9 mouse cellular contexts compared by ENCODE assay signal in genomic region chr1:132416943-132417290, GRCm38 (mm10). TPM values are rescaled to one million over a fixed set of nuclear protein-coding genes. Genes with fewer than 3 reads are reported as not detected.
A peak's percentile ranks its signal among the peaks of the same experiment; 100 is the strongest.
DNase-seq lines count a peak whose midpoint lies in the region; ATAC-seq and TF ChIP-seq lines count a peak whose summit lies in the region.
"Had no signal": no experiment of that assay in that cellular context is flagged by ENCODE, and none has a peak within 500 bp of the region (broad histone marks: within the 10 kb centered on the region; RNA-seq: fewer than 3 reads in every experiment).

No protein-coding gene starts in this region.

- TF ChIP-seq POLR2A in kidney, adult 2 months (IDR thresholded peaks at IDR 0.05; ENCODE audit: low read depth, low read length), result no peak
- TF ChIP-seq POLR2A in bone marrow macrophage, adult 2 months (IDR thresholded peaks at IDR 0.05; ENCODE audit: borderline replicate concordance, low read depth, low read length), result no peak

- no peaks in the 10 kb centered on the region for H3K9me3 ChIP-seq in hindbrain, embryonic 13.5 days
- H3K9me3 ChIP-seq in midbrain, embryonic 11.5 days (ENCODE audit: control insufficient read depth, low read length), result no peaks in the 10 kb centered on the region

- no peaks in the 10 kb centered on the region for H3K27me3 ChIP-seq in kidney, adult 2 months (replicated peaks; ENCODE audit: control insufficient read depth, insufficient read depth, low read length)
- no peaks in the 10 kb centered on the region for H3K27me3 ChIP-seq in hindbrain, embryonic 13.5 days
- H3K27me3 ChIP-seq in midbrain, embryonic 11.5 days (ENCODE audit: control insufficient read depth, insufficient read depth, low read length), result no peaks in the 10 kb centered on the region
- H3K27me3 ChIP-seq: Patski had no signal

- H3K4me1 ChIP-seq in kidney, adult 2 months (ENCODE audit: control insufficient read depth, insufficient read depth, low read length), result peaks cover 12% of the 10 kb centered on the region; the same call in 1 of the 2 replicates
- peaks cover 25% of the 10 kb centered on the region for H3K4me1 ChIP-seq in bone marrow macrophage, adult 2 months (ENCODE audit: control insufficient read depth, insufficient read depth, low read length)
- H3K4me1 ChIP-seq in hindbrain, embryonic 13.5 days (replicated peaks), result peaks cover 27% of the 10 kb centered on the region
- H3K4me1 ChIP-seq in midbrain, embryonic 11.5 days (ENCODE audit: control insufficient read depth, insufficient read depth, low read length), result peaks cover 13% of the 10 kb centered on the region; the same call in 1 of the 2 replicates

- DNase-seq in kidney, adult 2 months, result no peak
- no peak for DNase-seq in kidney, adult 18-20 months
- no peak for DNase-seq in midbrain, embryonic 11.5 days (ENCODE audit: low spot score, missing footprints)
- DNase-seq in layer of hippocampus, postnatal 36 days, result no peak
- DNase-seq in adrenal gland, adult 2 months, result no peak
- DNase-seq in kidney, postnatal 25 days, result no peak

- H3K4me3 ChIP-seq in kidney, adult 2 months (ENCODE audit: insufficient read depth, low read depth, low read length), result peak overlapping the region; percentile 80
- H3K4me3 ChIP-seq in bone marrow macrophage, adult 2 months (ENCODE audit: insufficient read depth, low read length), result peak overlapping the region; percentile 76
- peak overlapping the region; percentile 56 for H3K4me3 ChIP-seq in hindbrain, embryonic 13.5 days
- peak overlapping the region; percentile 68 for H3K4me3 ChIP-seq in midbrain, embryonic 11.5 days (ENCODE audit: low read depth, low read length)

- no peaks in the 10 kb centered on the region for H3K36me3 ChIP-seq in kidney, adult 2 months (ENCODE audit: control insufficient read depth, insufficient read depth, low read length)
- H3K36me3 ChIP-seq in hindbrain, embryonic 13.5 days, result no peaks in the 10 kb centered on the region
- no peaks in the 10 kb centered on the region for H3K36me3 ChIP-seq in midbrain, embryonic 11.5 days (ENCODE audit: control insufficient read depth, insufficient read depth, low read length)

- H3K27ac ChIP-seq in kidney, adult 2 months (ENCODE audit: insufficient read depth, low read depth, low read length), result peak overlapping the region; percentile 65
- no peak overlapping the region; the same call in 1 of the 2 replicates for H3K27ac ChIP-seq in bone marrow macrophage, adult 2 months (ENCODE audit: insufficient read depth, low read depth, low read length)
- H3K27ac ChIP-seq in hindbrain, embryonic 13.5 days, result peak overlapping the region; percentile 92
- peak overlapping the region; percentile 88 for H3K27ac ChIP-seq in midbrain, embryonic 11.5 days (ENCODE audit: low read depth, low read length)

- no peak for ATAC-seq in hindbrain, embryonic 13.5 days (ENCODE audit: low FRiP score)
- ATAC-seq in midbrain, embryonic 11.5 days (ENCODE audit: low FRiP score), result no peak

- peak overlapping the region; percentile 84 for H3K9ac ChIP-seq in hindbrain, embryonic 13.5 days
- peak overlapping the region; percentile 84 for H3K9ac ChIP-seq in midbrain, embryonic 11.5 days (ENCODE audit: low read length)

- peak overlapping the region; percentile 73 for H3K4me2 ChIP-seq in hindbrain, embryonic 13.5 days
- peak overlapping the region; percentile 84 for H3K4me2 ChIP-seq in midbrain, embryonic 11.5 days

- TF ChIP-seq CTCF in kidney, adult 2 months (conservative IDR thresholded peaks at IDR 0.05; ENCODE audit: insufficient read depth, insufficient read length, low read depth, low read length), result no peak
- no peak for TF ChIP-seq CTCF in bone marrow macrophage, adult 2 months (IDR thresholded peaks at IDR 0.05; ENCODE audit: low read depth, low read length)

- WGBS in kidney, adult 2 months, result 9% methylated on average over 6 of the region's 6 CpGs
- 21% methylated on average over 6 of the region's 6 CpGs for WGBS in hindbrain, embryonic 13.5 days
- 25% methylated on average over 6 of the region's 6 CpGs for WGBS in midbrain, embryonic 11.5 days

RNA-seq across cellular contexts. Expression of gene Dstyk, which starts 0.4 kb away (rescaled TPM):
- polyA plus RNA-seq in kidney, adult 2 months (2012; rRNA removed), result 13.0 and 13.9 TPM in 2 replicates
- polyA plus RNA-seq in bone marrow macrophage, adult 2 months (2012; ENCODE audit: insufficient read depth, insufficient read length, missing spikeins), result 24.1 and 26.8 TPM in 2 replicates
- polyA plus RNA-seq in hindbrain, embryonic 13.5 days (2015; fragmentation: Nextera tagmentation; extraction: Ambion mirVana), result 10.0 and 10.3 TPM in 2 replicates
- 11.6 and 13.0 TPM in 2 replicates for polyA plus RNA-seq in midbrain, embryonic 11.5 days (2014; fragmentation: Nextera tagmentation; extraction: Ambion mirVana)
- total RNA-seq in layer of hippocampus, postnatal 36 days (2021), result 10 to 100 TPM; 53.1 to 54.0 TPM
- 10 to 100 TPM; 19.9 to 23.7 TPM for total RNA-seq in adrenal gland, adult 2 months (2021)
- polyA plus RNA-seq in adrenal gland, adult 2 months (2012; rRNA removed), result 11.7 and 15.5 TPM in 2 replicates

RNA-seq across cellular contexts. Expression of gene Tmcc2, which starts 25.8 kb away (rescaled TPM):
- polyA plus RNA-seq in kidney, adult 2 months (2012; rRNA removed), result 6.0 and 6.3 TPM in 2 replicates
- polyA plus RNA-seq in bone marrow macrophage, adult 2 months (2012; ENCODE audit: insufficient read depth, insufficient read length, missing spikeins), result 9.3 and 11.2 TPM in 2 replicates
- 24.6 and 25.7 TPM in 2 replicates for polyA plus RNA-seq in hindbrain, embryonic 13.5 days (2015; fragmentation: Nextera tagmentation; extraction: Ambion mirVana)
- polyA plus RNA-seq in midbrain, embryonic 11.5 days (2014; fragmentation: Nextera tagmentation; extraction: Ambion mirVana), result 8.9 and 11.1 TPM in 2 replicates
- 100 to 1,000 TPM; 240 to 247 TPM for total RNA-seq in layer of hippocampus, postnatal 36 days (2021)
- 10 to 100 TPM in 1 of 2 experiments, 1 to 10 TPM in 1; 6.4 to 11.2 TPM for total RNA-seq in adrenal gland, adult 2 months (2021)
- polyA plus RNA-seq in adrenal gland, adult 2 months (2012; rRNA removed), result 12.2 and 15.4 TPM in 2 replicates
